Mouse (Mus musculus) intestine, embryonic 16.5 days (tissue): ENCODE results near the gene Vrtn. TPM values are rescaled to one million over a fixed set of nuclear protein-coding genes. Genes with fewer than 3 reads are reported as not detected.
A peak's percentile ranks its signal among the peaks of the same experiment; 100 is the strongest.

ENCODE experiments used
- ATAC-seq: fragments of 200-750 bp; cut with Nextera tagmentation; 2 replicates; pipeline ENCODE4 v1.8.0; 2017; ENCODE audit warnings: moderate TSS enrichment, moderate library complexity
- H3K27ac ChIP-seq: fragments of 300-500 bp; sonication (generic); 2 replicates; pipeline ENCODE4 v1.5.1; 2014; ENCODE audit warnings: mild to moderate bottlenecking, low read length
- H3K27me3 ChIP-seq: fragments of 300-500 bp; sonication (generic); replicated peaks from 2 replicates; pipeline ENCODE4 v1.6.1; 2014; ENCODE audit warnings: low read length, control low read depth, mixed read lengths; ENCODE audit not compliant: control insufficient read depth, insufficient read depth
- H3K36me3 ChIP-seq: fragments of 300-500 bp; sonication (generic); 2 replicates; pipeline ENCODE4 v1.6.1; 2014; ENCODE audit warnings: low read length, control low read depth; ENCODE audit not compliant: control insufficient read depth, insufficient read depth
- H3K4me1 ChIP-seq: fragments of 300-500 bp; sonication (generic); 2 replicates; pipeline ENCODE4 v1.6.1; 2014; ENCODE audit warnings: low read length, control low read depth, mixed read lengths; ENCODE audit not compliant: control insufficient read depth, insufficient read depth
- H3K4me2 ChIP-seq: fragments of 300-500 bp; sonication (generic); 2 replicates; pipeline ENCODE4 v1.6.1; 2014; ENCODE audit warnings: low read depth, low read length, control low read depth
- H3K4me3 ChIP-seq: fragments of 300-500 bp; sonication (generic); 2 replicates; pipeline ENCODE4 v1.5.1; 2014; ENCODE audit warnings: mild to moderate bottlenecking, low read length
- H3K9ac ChIP-seq: fragments of 300-500 bp; sonication (generic); 2 replicates; pipeline ENCODE4 v1.6.1; 2014; ENCODE audit warnings: low read depth, low read length
- H3K9me3 ChIP-seq: fragments of 300-500 bp; sonication (generic); 2 replicates; pipeline ENCODE4 v1.6.1; 2016; ENCODE audit warnings: low read length, control low read depth; ENCODE audit not compliant: control insufficient read depth
- WGBS: fragments of 180-500 bp; shearing (Covaris S2); extraction: QIAGEN DNeasy Blood & Tissue Kit; methylation state at CpG from one replicate; pipeline ENCODE4 v1.1.7; 2014; 5-methylcytosine and 5-hydroxymethylcytosine counted together
- polyA plus RNA-seq: library from polyadenylated mRNA; unstranded; fragments of >200 nt; fragmentation: Nextera tagmentation; extraction: Ambion mirVana; gene quantifications from 2 replicates; pipeline ENCODE4 v1.2.1, GENCODE M21; 2015

Vrtn gene
- polyA plus RNA-seq, 1 experiment from 2014 or later: not detected

DNA sequence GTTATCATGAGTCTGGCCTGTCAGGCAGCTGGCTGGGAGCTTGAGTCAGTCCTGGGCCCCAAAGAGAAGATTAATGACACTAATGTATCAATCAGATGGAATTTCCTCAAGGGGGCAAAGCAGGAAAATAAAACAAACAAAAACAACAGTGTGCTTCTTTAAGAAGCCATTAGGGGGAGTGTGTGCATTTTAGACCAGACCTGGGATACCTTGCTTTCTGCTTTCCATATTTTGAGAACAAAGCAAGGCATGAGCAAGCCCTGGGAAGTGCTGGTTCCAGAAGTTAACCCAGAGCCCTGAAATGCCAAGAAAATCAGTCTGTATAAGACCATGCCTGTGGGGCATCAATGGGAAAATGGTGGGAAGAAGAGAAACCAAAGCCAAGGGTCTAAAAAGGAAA, 19.8 kb upstream of the Vrtn start:
- Histone ChIP-seq H3K27me3 (no peaks in the 10 kb centered on the region; the same call in 1 of the 2 replicates), H3K4me3 (no peak overlapping the region), H3K9ac (no peak overlapping the region), H3K27ac (no peak overlapping the region), H3K9me3 (no peaks in the 10 kb centered on the region), H3K4me2 (no peak overlapping the region), H3K4me1 (no peaks in the 10 kb centered on the region), H3K36me3 (no peaks in the 10 kb centered on the region)
- ATAC-seq: no peak

- no peak overlapping the region for H3K4me3 ChIP-seq
- no peaks in the 10 kb centered on the region for H3K9me3 ChIP-seq
- H3K27ac ChIP-seq: no peak overlapping the region
- no peak overlapping the region for H3K9ac ChIP-seq
- no peak for ATAC-seq
- no peaks in the 10 kb centered on the region for H3K4me1 ChIP-seq
- no peaks in the 10 kb centered on the region for H3K36me3 ChIP-seq
- H3K27me3 ChIP-seq: no peaks in the 10 kb centered on the region; the same call in 1 of the 2 replicates
- 31% methylated on average over 8 of the region's 8 CpGs for WGBS
- no peak overlapping the region for H3K4me2 ChIP-seq
Observed at GRCm38 (mm10) chr12:84624601-84625000, 16.2 kb upstream of the Vrtn start.

DNA sequence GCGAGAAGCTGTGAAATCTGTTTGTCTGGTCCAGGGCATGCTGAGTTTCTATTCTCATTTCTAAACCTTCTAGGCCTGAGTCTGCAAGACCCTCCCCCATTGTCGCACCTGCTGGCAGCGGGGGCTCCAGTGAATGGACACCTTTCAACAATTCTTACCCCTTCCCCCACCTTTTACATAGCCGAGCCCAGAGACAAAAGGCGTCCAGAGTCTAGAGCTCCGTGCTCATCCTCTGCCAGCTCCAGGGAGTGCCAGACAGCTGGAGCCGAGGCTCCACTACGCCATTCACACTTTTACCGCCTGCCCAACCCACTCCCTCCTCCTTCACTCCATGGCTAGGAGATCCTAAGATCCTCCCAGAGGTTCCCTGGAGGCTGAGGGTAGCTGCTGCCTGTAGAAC, 15.7 kb upstream of the Vrtn start:
- Histone ChIP-seq H3K4me1 (no peaks in the 10 kb centered on the region), H3K9me3 (no peaks in the 10 kb centered on the region), H3K36me3 (no peaks in the 10 kb centered on the region), H3K9ac (no peak overlapping the region), H3K27ac (no peak overlapping the region), H3K4me2 (no peak overlapping the region), H3K4me3 (no peak overlapping the region), H3K27me3 (no peaks in the 10 kb centered on the region; the same call in 1 of the 2 replicates)
- ATAC-seq: peak; percentile 16; the same call in 1 of the 2 replicates
- WGBS: 11% methylated on average over 9 of the region's 9 CpGs

DNA sequence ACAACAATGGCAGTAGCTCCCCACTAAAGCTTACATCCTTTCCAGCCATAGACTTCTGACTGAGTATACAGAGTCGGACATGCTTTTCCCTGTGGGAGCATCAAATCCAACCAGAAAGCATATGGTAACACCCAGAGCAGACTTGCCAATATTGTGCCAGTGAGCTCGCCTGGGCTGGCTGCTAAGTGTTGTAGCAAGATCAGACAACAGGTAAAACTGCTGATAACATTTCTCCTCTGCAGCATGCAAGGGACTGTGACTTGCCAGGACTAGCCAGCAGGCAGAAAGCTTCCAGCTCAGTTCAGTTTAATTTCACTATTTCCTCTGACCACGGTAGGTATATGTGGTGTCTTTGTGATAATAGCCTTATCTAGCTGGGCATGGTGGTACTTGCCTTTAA, 9.0 kb upstream of the Vrtn start:
- Histone ChIP-seq H3K4me3 (no peak overlapping the region), H3K4me1 (no peaks in the 10 kb centered on the region), H3K9me3 (no peaks in the 10 kb centered on the region), H3K27ac (no peak overlapping the region), H3K27me3 (no peaks in the 10 kb centered on the region), H3K4me2 (no peak overlapping the region), H3K36me3 (no peaks in the 10 kb centered on the region), H3K9ac (no peak overlapping the region)
- ATAC-seq: no peak
- WGBS: 69% methylated on average over 3 of the region's 3 CpGs

- Histone ChIP-seq H3K36me3 (no peaks in the 10 kb centered on the region), H3K9ac (no peak overlapping the region), H3K4me3 (no peak overlapping the region), H3K27ac (no peak overlapping the region), H3K27me3 (peaks cover 34% of the 10 kb centered on the region), H3K4me1 (no peaks in the 10 kb centered on the region), H3K4me2 (no peak overlapping the region), H3K9me3 (no peaks in the 10 kb centered on the region)
- no peak for ATAC-seq
- WGBS: 10% methylated on average over 6 of the region's 6 CpGs
Observed at GRCm38 (mm10) chr12:84640253-84640652, 566 bp upstream of the Vrtn start.

DNA sequence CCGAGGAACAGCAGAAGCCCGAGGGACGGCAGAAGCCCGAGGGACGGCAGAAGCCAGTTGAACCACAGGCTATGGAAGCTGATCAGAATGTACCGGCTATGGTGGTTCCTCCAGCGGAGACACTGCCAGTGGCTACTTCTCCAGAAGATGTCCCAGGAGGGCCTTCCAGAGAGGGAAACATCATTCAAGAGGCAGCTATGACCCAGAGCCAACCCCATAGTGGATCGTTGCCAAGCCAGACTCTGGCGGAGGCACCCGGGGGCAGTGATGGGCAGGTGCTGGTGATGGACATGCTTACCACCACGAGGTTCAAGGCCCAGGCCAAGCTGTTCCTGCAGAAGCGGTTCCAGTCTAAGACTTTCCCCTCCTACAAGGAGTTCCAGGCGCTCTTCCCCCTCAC, 9.4 kb downstream of the Vrtn start:
- H3K9me3 ChIP-seq: no peaks in the 10 kb centered on the region
- H3K4me2 ChIP-seq: no peak overlapping the region
- no peak for ATAC-seq
- no peak overlapping the region for H3K4me3 ChIP-seq
- H3K9ac ChIP-seq: no peak overlapping the region
- H3K27ac ChIP-seq: no peak overlapping the region
- H3K27me3 ChIP-seq: no peaks in the 10 kb centered on the region
- no peaks in the 10 kb centered on the region for H3K36me3 ChIP-seq
- H3K4me1 ChIP-seq: no peaks in the 10 kb centered on the region
- WGBS: 80% methylated on average over 13 of the region's 13 CpGs

DNA sequence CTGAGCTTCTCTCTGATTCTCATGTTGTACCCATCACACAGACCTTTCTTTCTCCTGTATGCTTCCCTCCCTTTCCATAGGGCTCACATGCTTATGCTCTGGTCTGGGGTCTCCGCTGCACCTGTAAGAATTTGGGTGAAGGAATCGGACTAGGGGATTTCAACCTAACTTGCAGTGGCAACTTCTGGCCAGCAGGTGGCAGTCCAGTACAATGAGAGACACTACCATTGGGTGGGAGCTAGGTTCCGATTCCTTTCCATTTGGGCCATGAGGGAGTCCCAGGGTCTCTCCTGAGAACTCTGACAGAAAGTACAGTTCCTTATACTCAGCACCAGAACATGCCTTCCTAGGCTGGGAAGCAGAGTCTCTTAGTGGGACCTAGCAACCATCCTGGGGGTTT, 13.1 kb downstream of the Vrtn start:
- Histone ChIP-seq H3K27me3 (no peaks in the 10 kb centered on the region), H3K4me1 (no peaks in the 10 kb centered on the region), H3K4me2 (no peak overlapping the region), H3K27ac (no peak overlapping the region), H3K36me3 (no peaks in the 10 kb centered on the region), H3K9ac (no peak overlapping the region), H3K9me3 (no peaks in the 10 kb centered on the region), H3K4me3 (no peak overlapping the region)
- 22% methylated on average over 3 of the region's 3 CpGs for WGBS
- no peak for ATAC-seq

DNA sequence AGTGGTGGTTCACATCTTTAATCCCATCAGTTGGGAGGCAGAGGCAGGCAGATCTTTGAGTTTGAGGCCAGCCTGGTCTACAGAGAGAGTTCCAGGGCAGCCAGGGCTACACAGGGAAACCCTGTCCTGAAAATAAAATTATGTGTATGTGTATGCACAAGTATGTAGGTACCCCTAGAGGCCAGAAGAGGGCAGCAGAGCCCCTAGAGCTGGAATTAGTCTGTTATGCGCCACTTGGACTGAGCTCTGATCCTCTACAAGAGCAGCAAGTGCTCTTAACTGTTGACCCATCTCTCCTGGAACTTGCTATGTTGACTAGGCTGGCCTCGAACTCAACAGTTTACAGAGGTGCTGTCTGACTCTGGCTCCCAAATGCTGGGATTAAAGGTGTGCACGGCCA, 29.7 kb downstream of the Vrtn start:
- Histone ChIP-seq H3K4me1 (no peaks in the 10 kb centered on the region), H3K4me3 (no peak overlapping the region)

DNA sequence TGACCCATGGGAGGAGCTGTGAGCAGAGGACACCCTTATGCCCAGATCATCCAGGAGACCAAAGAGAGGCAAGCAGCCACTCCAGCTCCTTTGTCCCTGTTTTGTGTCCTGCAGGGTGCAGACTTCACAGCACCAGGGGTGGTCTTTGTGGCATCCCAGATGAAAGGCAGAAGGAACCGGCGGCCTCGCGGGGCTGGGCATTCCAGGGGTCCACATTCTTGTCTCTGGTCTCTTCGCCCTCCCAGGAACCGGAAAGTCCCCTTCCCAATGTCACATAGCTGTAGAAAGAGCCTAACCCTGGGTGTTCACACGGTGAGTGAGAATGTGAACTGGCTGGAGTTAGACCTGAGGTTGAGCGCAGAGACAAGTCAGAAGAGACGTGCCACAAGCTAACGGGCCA, 30.8 kb downstream of the Vrtn start:
- no peak for ATAC-seq
- 22% methylated on average over 10 of the region's 10 CpGs for WGBS

More for the DNA sequence above, 29.7 kb downstream of the Vrtn start:
- H3K9ac ChIP-seq: no peak overlapping the region
- H3K27me3 ChIP-seq: peaks cover 3% of the 10 kb centered on the region; the same call in 1 of the 2 replicates
- WGBS: 88% methylated on average over 3 of the region's 3 CpGs
- no peaks in the 10 kb centered on the region for H3K9me3 ChIP-seq
- no peak for ATAC-seq
- no peak overlapping the region for H3K27ac ChIP-seq
- H3K4me2 ChIP-seq: no peak overlapping the region
- no peaks in the 10 kb centered on the region for H3K36me3 ChIP-seq

More for the DNA sequence above, 30.8 kb downstream of the Vrtn start:
- Histone ChIP-seq H3K9me3 (no peaks in the 10 kb centered on the region), H3K4me2 (no peak overlapping the region), H3K36me3 (no peaks in the 10 kb centered on the region), H3K27ac (no peak overlapping the region), H3K4me3 (no peak overlapping the region), H3K4me1 (no peaks in the 10 kb centered on the region), H3K9ac (no peak overlapping the region), H3K27me3 (peaks cover 3% of the 10 kb centered on the region; the same call in 1 of the 2 replicates)
